Mouse (Mus musculus) ES-E14 (cell line): ENCODE measurements around the gene Prkcb. TPM values are rescaled to one million over a fixed set of nuclear protein-coding genes. Genes with fewer than 3 reads are reported as not detected.
A peak's percentile ranks its signal among the peaks of the same experiment; 100 is the strongest.

Source experiments
- DNase-seq: peaks from one replicate; pipeline ENCODE4 v3.0.0-alpha.2; 2013; ENCODE audit warnings: low read depth, low spot score
- H3K27ac ChIP-seq: 2 replicates; pipeline ENCODE4 v1.5.1; 2012; ENCODE audit warnings: low read depth, mild to moderate bottlenecking, low read length, moderate library complexity, mixed read lengths; ENCODE audit not compliant: poor library complexity, insufficient read depth, severe bottlenecking
- H3K36me3 ChIP-seq: 2 replicates; pipeline ENCODE4 v1.6.1; 2012; ENCODE audit warnings: mild to moderate bottlenecking, low read length, moderate library complexity, mixed read lengths; ENCODE audit not compliant: control insufficient read depth, poor library complexity, insufficient read depth, severe bottlenecking
- H3K4me1 ChIP-seq, 2 experiments: fragments of 150-350 bp in 1 of 2; sonication (generic) in 1 of 2; 2 replicates each; pipeline ENCODE4 v1.6.1; 2012; ENCODE audit warnings: low read length in 2 of 2, mild to moderate bottlenecking in 1 of 2, mixed read lengths in 1 of 2; ENCODE audit not compliant: control insufficient read depth in 2 of 2, insufficient read depth in 2 of 2, poor library complexity in 1 of 2
- H3K4me3 ChIP-seq, 2 experiments: fragments of 150-350 bp in 1 of 2; sonication (generic) in 1 of 2; 2 replicates each; pipeline ENCODE4 v1.5.1; 2012; ENCODE audit warnings: low read length in 2 of 2, low read depth in 1 of 2, mild to moderate bottlenecking in 1 of 2, mixed read lengths in 1 of 2; ENCODE audit not compliant: insufficient read depth in 1 of 2, poor library complexity in 1 of 2, severe bottlenecking in 1 of 2
- H3K9ac ChIP-seq: 2 replicates; pipeline ENCODE4 v1.6.1; 2012; ENCODE audit warnings: low read depth, mild to moderate bottlenecking, low read length, mixed read lengths; ENCODE audit not compliant: poor library complexity, insufficient read depth, severe bottlenecking
- H3K9me3 ChIP-seq: fragments of 150-350 bp; sonication (generic); 2 replicates; pipeline ENCODE4 v1.6.1; 2012; ENCODE audit warnings: low read depth, mild to moderate bottlenecking, low read length; ENCODE audit not compliant: control insufficient read depth, insufficient read depth
- CHD2 ChIP-seq: IDR thresholded peaks from 2 replicates; pipeline ENCODE4 v1.6.1; 2014; ENCODE audit warnings: mild to moderate bottlenecking, low read depth, low read length, inconsistent platforms
- HCFC1 ChIP-seq: IDR thresholded peaks from 2 replicates; pipeline ENCODE4 v1.6.1; 2012; ENCODE audit warnings: low read length, inconsistent platforms, borderline replicate concordance; ENCODE audit not compliant: insufficient read depth
- MAFK ChIP-seq: IDR thresholded peaks from 2 replicates; pipeline ENCODE4 v1.6.1; 2014; ENCODE audit warnings: mild to moderate bottlenecking, low read depth, low read length, inconsistent platforms; ENCODE audit not compliant: insufficient read depth
- ZC3H11A ChIP-seq: IDR thresholded peaks from 2 replicates; pipeline ENCODE4 v1.6.1; 2012; ENCODE audit warnings: low read depth, mild to moderate bottlenecking, inconsistent platforms, low read length, borderline replicate concordance
- ZNF384 ChIP-seq: IDR thresholded peaks from 2 replicates; pipeline ENCODE4 v1.6.1; 2012; ENCODE audit warnings: low read depth, low read length, inconsistent platforms
- in situ Hi-C, 2 experiments: fragments of 600-800 bp; cut with MboI; formaldehyde crosslinking; loops; one replicate each; pipeline ENCODE4 v1.15.1; 2025; ENCODE audit warnings: low sequenced_read_pairs in 2 of 2, inconsistent platforms in 1 of 2; ENCODE audit not compliant: unreplicated experiment in 2 of 2
- total RNA-seq: library from RNA; depleted of rRNA; stranded (reverse); fragments of 300-350 nt; gene quantifications from 2 replicates; pipeline ENCODE4 v1.2.3, GENCODE M21; 2012

The Prkcb gene
- total RNA-seq, 1 experiment: 6.1 TPM

DNA sequence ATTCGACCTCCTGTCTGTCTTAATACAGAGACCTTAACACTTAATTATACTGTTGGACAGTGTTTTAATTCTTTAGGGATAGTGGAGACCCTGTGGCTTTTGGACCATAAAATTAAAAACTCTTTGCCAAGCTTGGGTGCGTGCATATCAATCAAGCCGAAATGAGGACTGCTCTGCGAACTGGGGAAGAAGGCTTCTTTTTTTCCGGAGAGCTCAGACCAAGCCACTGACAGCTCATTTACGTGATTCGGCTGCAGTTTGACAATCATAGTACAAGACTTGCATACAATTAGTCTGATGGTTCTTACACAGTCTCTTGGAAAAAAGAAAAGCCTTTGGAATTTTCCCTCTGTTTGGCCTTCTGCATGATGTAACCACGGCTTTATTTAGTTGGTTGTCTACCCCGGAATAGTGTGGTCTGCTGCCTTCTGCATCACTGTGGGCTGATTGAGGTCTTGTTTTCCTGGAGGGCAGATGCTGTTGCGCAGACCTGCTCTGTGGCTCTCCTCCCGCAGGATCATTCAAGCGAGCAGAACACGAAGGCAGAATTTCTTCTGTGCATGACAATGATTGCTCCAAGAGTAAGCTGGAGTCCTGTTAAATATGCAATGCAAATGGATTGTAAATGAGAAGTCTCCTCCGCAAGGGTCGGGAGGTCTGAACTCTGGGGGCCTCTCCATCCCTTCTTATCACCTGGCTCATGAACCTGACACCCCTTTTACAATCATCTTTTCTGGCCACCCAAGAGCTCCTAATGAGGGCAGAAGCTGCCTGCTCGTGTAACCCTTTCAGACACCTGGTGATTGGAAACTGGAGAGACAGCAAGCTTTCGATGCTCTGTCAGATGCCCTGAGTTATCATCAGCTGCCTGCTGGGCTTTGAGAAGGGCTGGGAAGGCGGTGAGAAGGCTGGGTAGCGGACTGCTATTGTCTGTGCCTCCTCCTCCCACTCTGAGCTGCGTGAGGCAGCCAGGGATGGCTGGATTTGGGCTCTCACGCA is 189.3 kb downstream of the Prkcb start:
- TF ChIP-seq ZC3H11A (no peak), ZNF384 (no peak), MAFK (no peak), CHD2 (no peak), HCFC1 (no peak)
- no peak overlapping the region for H3K27ac ChIP-seq
- no peaks in the 10 kb centered on the region for H3K9me3 ChIP-seq
- H3K36me3 ChIP-seq: no peaks in the 10 kb centered on the region
- in situ Hi-C loops: no loop called here
- peak; percentile 22 for DNase-seq
- no peak overlapping the region for H3K9ac ChIP-seq
- H3K4me3 ChIP-seq: no peak overlapping the region
- peaks cover 5 to 6% of the 10 kb centered on the region in 2 experiments for H3K4me1 ChIP-seq

DNA sequence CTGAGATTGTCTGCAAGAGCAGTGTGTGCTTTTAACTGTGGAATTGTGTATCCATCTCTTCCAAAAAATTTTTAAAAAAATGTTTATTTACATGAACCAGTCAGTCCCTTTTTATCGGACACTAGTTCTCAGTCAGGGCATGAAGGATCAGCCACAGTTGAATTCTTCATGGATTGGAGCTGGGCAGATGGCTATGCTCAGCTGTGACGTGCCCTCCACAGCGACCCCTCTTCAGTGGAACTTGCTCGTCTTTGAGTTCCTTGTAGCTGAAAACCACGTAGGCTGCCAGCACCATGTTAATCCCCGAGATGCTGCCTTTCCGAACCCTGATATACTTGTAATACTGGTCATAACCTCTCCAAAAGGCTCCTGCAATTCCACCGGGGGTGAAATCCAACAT is 195.4 kb downstream of the Prkcb start:
- no peak for DNase-seq
- Histone ChIP-seq H3K36me3 (no peaks in the 10 kb centered on the region), H3K4me3 (no peak overlapping the region), H3K27ac (no peak overlapping the region), H3K9ac (no peak overlapping the region), H3K4me1 (peaks cover 0 to under 1% of the 10 kb centered on the region in 2 experiments; a peak in 2 of 4 replicates), H3K9me3 (no peaks in the 10 kb centered on the region)
- in situ Hi-C loops: no loop called here
- TF ChIP-seq ZNF384 (no peak), CHD2 (no peak), HCFC1 (no peak), MAFK (no peak), ZC3H11A (no peak)

DNA sequence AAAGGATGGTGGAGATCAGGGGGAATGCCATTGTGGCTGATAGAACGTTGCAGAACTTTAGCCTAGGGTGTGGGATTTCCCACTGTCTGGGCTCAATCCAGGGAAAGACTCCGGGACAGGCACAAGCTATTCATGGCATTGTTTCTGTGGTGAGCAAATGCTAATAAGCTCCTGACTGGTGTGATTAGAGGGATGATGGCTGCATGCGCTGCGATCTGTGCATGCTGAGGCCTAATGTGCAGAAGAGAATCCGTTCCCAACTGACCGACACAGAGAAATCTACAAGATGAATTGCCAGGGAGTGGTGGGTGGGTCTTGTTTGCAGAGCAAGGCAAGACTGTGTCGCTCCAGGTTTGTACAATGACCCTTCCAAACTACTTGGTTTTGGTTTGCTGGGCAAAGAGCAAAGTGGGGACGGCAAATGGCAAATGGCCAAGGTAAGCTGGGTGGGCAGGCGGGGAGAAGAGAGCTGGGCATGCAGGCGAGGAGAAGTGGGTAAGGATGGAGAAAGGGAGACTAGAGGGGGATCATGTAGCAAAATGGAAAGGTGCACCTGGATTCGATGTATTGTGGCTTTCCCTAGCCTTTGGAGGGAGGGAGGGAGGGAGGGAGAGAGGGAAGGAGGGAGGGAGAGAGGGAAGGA is 199.5 kb downstream of the Prkcb start:
- no peak overlapping the region for H3K4me3 ChIP-seq
- TF ChIP-seq HCFC1 (no peak), CHD2 (no peak), ZC3H11A (no peak), MAFK (no peak), ZNF384 (no peak)
- H3K4me1 ChIP-seq: no peaks in the 10 kb centered on the region
- no peak overlapping the region for H3K9ac ChIP-seq
- no peaks in the 10 kb centered on the region for H3K9me3 ChIP-seq
- no peak for DNase-seq
- no peaks in the 10 kb centered on the region for H3K36me3 ChIP-seq
- in situ Hi-C loops: no loop called here
- H3K27ac ChIP-seq: no peak overlapping the region

DNA sequence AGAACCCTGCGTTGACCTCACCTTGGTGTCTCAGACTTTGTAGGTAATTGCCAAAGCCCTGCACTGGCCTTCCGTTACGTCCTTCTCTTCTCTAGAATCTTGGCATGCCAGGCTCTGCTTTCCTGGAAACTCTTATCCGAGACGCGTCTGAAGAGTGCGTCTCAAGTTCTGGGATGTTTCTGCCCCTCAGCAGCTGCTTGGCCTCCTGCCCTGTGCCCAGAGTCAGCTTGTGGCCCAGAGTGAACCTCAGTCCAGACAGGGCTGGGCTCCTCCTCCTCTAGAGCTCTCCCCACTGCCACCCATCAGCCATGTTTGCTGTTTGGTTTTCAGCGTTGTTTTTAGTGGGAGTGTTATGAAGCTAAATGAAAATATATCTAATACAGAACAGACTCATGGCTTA is 203.5 kb downstream of the Prkcb start:
- DNase-seq: no peak
- no peak overlapping the region for H3K27ac ChIP-seq
- no peaks in the 10 kb centered on the region for H3K4me1 ChIP-seq
- no peaks in the 10 kb centered on the region for H3K9me3 ChIP-seq
- H3K36me3 ChIP-seq: no peaks in the 10 kb centered on the region
- no peak for TF ChIP-seq CHD2
- TF ChIP-seq ZC3H11A: no peak
- TF ChIP-seq HCFC1: no peak
- no peak for TF ChIP-seq ZNF384
- TF ChIP-seq MAFK: no peak
- in situ Hi-C loops: no loop called here
- no peak overlapping the region for H3K9ac ChIP-seq
- H3K4me3 ChIP-seq: no peak overlapping the region
